Mouse (Mus musculus) midbrain, embryonic 14.5 days (tissue): ENCODE measurements at regions not wholly inside any gene's neighbourhood (a gene's known extent, or its start where the extent isn't known, plus 50 kb on each side); places are given as distances from the start of the nearest gene placed in this dataset.
A peak's percentile ranks its signal among the peaks of the same experiment; 100 is the strongest.

Source experiments
- ATAC-seq: fragments of 200-750 bp; cut with Nextera tagmentation; 2 replicates; pipeline ENCODE4 v1.8.0; 2017; ENCODE audit warnings: moderate number of reproducible peaks, moderate library complexity; ENCODE audit not compliant: low FRiP score, low TSS enrichment
- DNase-seq: peaks from one replicate; pipeline ENCODE4 v3.0.0-alpha.2; 2015
- H3K27ac ChIP-seq: fragments of 300-500 bp; sonication (generic); replicated peaks from 2 replicates; pipeline ENCODE4 v1.5.1; 2014; ENCODE audit warnings: mild to moderate bottlenecking, low read depth, low read length, moderate library complexity
- H3K27me3 ChIP-seq: fragments of 300-500 bp; sonication (generic); 2 replicates; pipeline ENCODE4 v1.6.1; 2014; ENCODE audit warnings: low read length, control low read depth, mixed read lengths; ENCODE audit not compliant: control insufficient read depth, insufficient read depth
- H3K36me3 ChIP-seq: fragments of 300-500 bp; sonication (generic); 2 replicates; pipeline ENCODE4 v1.6.1; 2014; ENCODE audit warnings: low read length, control low read depth; ENCODE audit not compliant: control insufficient read depth, insufficient read depth
- H3K4me1 ChIP-seq: fragments of 300-500 bp; sonication (generic); 2 replicates; pipeline ENCODE4 v1.6.1; 2014; ENCODE audit warnings: mild to moderate bottlenecking, antibody characterized with exemption, low read length, control low read depth; ENCODE audit not compliant: control insufficient read depth, insufficient read depth
- H3K4me2 ChIP-seq: fragments of 300-500 bp; sonication (generic); 2 replicates; pipeline ENCODE4 v1.6.1; 2014; ENCODE audit warnings: mild to moderate bottlenecking, low read length, moderate library complexity
- H3K4me3 ChIP-seq: fragments of 300-500 bp; sonication (generic); replicated peaks from 2 replicates; pipeline ENCODE4 v1.5.1; 2014; ENCODE audit warnings: low read depth, low read length
- H3K9ac ChIP-seq: fragments of 300-500 bp; sonication (generic); replicated peaks from 2 replicates; pipeline ENCODE4 v1.6.1; 2014; ENCODE audit warnings: mild to moderate bottlenecking, low read length, moderate library complexity
- H3K9me3 ChIP-seq: fragments of 300-500 bp; sonication (generic); 2 replicates; pipeline ENCODE4 v1.6.1; 2016; ENCODE audit warnings: low read length, control low read depth, mixed read lengths; ENCODE audit not compliant: control insufficient read depth
- WGBS: fragments of 180-500 bp; shearing (Covaris S2); extraction: QIAGEN DNeasy Blood & Tissue Kit; methylation state at CpG from one replicate; pipeline ENCODE4 v1.1.7; 2014; 5-methylcytosine and 5-hydroxymethylcytosine counted together

DNA sequence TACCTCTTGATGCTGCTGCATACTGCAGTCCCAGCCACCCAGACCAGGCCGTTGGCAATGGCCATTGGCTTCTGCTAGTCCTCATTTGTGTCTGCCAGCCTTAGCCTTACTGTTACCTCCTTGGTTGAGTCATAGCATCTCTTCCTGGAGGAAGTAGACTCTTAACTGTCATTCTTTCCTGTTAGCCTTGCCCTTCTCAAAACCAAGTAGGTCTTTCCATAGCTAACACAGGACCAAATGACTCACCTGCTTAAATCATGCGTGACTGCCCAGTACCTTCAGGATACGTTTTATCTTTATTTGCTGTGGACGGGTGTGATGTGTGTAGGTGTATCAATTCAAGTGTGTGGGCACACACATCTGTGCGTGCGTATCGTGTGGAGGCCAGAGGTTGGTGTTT is 136.9 kb downstream of the Zfp706 start:
- 95% methylated on average over 7 of the region's 7 CpGs for WGBS
- no peak for ATAC-seq

DNA sequence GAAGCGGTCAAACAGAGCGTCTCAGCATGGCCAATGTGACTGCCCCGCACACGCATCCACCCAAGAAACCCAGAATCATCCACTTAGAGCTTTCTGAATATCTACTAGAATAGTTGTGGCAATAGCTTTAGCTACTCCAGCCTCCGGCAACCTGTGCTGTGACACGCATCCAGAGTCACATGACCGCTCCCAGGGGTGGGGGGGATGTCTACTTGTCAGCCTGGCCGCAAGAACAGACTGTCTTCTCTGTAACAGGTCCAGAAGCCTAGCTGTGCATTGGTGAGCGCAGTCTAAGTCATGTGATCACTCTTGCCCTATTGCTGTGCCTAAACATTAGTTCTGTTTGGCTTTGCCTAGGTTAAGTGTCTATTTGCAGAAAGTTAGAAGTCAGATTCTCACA is 137.5 kb downstream of the Zfp706 start:
- ATAC-seq (no peak), DNase-seq (no peak)
- Histone ChIP-seq H3K4me3 (no peak overlapping the region), H3K9ac (no peak overlapping the region), H3K4me1 (peaks cover 21% of the 10 kb centered on the region), H3K27ac (no peak overlapping the region), H3K4me2 (no peak overlapping the region), H3K27me3 (no peaks in the 10 kb centered on the region), H3K9me3 (no peaks in the 10 kb centered on the region), H3K36me3 (no peaks in the 10 kb centered on the region)
- WGBS = 89% methylated on average over 9 of the region's 9 CpGs

More for the DNA sequence above, 136.9 kb downstream of the Zfp706 start:
- no peak for DNase-seq
- no peak overlapping the region for H3K9ac ChIP-seq
- H3K9me3 ChIP-seq = no peaks in the 10 kb centered on the region
- H3K27me3 ChIP-seq = no peaks in the 10 kb centered on the region
- no peak overlapping the region for H3K4me2 ChIP-seq
- H3K36me3 ChIP-seq = no peaks in the 10 kb centered on the region
- H3K27ac ChIP-seq = no peak overlapping the region
- no peak overlapping the region for H3K4me3 ChIP-seq
- peaks cover 21% of the 10 kb centered on the region for H3K4me1 ChIP-seq

DNA sequence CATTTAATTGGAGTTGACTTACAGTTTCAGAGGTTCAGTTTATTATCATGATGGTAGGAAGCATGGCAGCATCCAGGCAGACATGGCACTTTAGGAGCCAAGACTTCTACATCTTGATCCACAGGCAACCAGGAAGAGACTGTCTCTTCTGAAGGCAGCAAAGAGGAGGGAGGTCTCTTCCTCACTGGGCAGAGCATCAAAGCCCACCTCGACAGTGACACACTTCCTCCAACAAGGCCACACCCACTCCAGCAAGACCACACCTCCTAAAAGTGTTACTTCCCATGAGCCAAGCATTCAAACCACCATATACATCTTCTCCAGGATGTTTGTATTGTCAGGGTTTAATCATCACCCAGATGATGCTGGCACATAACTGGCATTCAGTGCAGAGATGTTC is 141.5 kb downstream of the Zfp706 start:
- H3K36me3 ChIP-seq = no peaks in the 10 kb centered on the region
- ATAC-seq = no peak
- H3K9ac ChIP-seq = no peak overlapping the region
- H3K4me3 ChIP-seq = no peak overlapping the region
- no peaks in the 10 kb centered on the region for H3K4me1 ChIP-seq
- no peak overlapping the region for H3K4me2 ChIP-seq
- WGBS = 48% methylated on average over 1 of the region's 1 CpGs
- H3K27ac ChIP-seq = no peak overlapping the region
- no peaks in the 10 kb centered on the region for H3K9me3 ChIP-seq
- DNase-seq = no peak
- no peaks in the 10 kb centered on the region for H3K27me3 ChIP-seq

- H3K4me1 ChIP-seq = no peaks in the 10 kb centered on the region
- no peak overlapping the region for H3K9ac ChIP-seq
- no peaks in the 10 kb centered on the region for H3K36me3 ChIP-seq
- no peaks in the 10 kb centered on the region for H3K27me3 ChIP-seq
- no peak overlapping the region for H3K4me2 ChIP-seq
- WGBS = 88% methylated on average over 3 of the region's 3 CpGs
- no peak overlapping the region for H3K27ac ChIP-seq
- H3K9me3 ChIP-seq = no peaks in the 10 kb centered on the region
- ATAC-seq (no peak), DNase-seq (no peak)
- H3K4me3 ChIP-seq = no peak overlapping the region
Measured at GRCm38 (mm10) chr15:36865332-36865731, 142.2 kb downstream of the Zfp706 start.

GRCm38 (mm10) chr15:36864046-36864445 is 143.5 kb downstream of the Zfp706 start:
- ATAC-seq (no peak), DNase-seq (no peak)
- no peak overlapping the region for H3K4me3 ChIP-seq
- H3K9me3 ChIP-seq = no peaks in the 10 kb centered on the region
- WGBS = 76% methylated on average over 2 of the region's 2 CpGs
- H3K9ac ChIP-seq = no peak overlapping the region
- no peak overlapping the region for H3K27ac ChIP-seq
- no peaks in the 10 kb centered on the region for H3K27me3 ChIP-seq
- H3K36me3 ChIP-seq = no peaks in the 10 kb centered on the region
- H3K4me1 ChIP-seq = no peaks in the 10 kb centered on the region
- no peak overlapping the region for H3K4me2 ChIP-seq

- H3K9ac ChIP-seq = no peak overlapping the region
- DNase-seq (no peak), ATAC-seq (no peak)
- H3K9me3 ChIP-seq = no peaks in the 10 kb centered on the region
- H3K4me1 ChIP-seq = peaks cover 3% of the 10 kb centered on the region; the same call in 1 of the 2 replicates
- H3K4me2 ChIP-seq = no peak overlapping the region
- H3K36me3 ChIP-seq = no peaks in the 10 kb centered on the region
- no peaks in the 10 kb centered on the region for H3K27me3 ChIP-seq
- H3K27ac ChIP-seq = no peak overlapping the region
- H3K4me3 ChIP-seq = no peak overlapping the region
- WGBS = 80% methylated on average over 4 of the region's 4 CpGs
Measured at GRCm38 (mm10) chr15:36858711-36859110, 148.9 kb downstream of the Zfp706 start.

DNA sequence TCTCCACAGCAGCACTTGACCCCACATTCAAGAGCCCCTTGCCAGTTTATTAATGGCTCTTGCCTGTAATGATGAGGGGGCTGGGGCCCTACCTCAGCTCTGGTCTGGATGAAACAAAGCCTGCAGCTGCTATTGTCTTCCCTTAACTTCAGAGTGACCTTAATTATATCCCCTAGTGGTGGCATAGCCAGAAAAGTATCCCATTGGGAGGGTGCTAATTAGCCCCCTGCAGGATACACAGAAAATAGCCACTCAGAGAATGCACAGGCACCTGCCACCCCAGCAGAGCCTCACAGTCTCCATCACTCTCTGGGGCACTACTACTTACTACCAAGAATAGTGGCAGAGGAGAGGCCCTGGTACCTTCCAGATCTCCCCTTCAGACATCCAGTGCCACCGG is 150.0 kb downstream of the Zfp706 start:
- no peak overlapping the region for H3K4me2 ChIP-seq
- H3K4me1 ChIP-seq = peaks cover 3% of the 10 kb centered on the region; the same call in 1 of the 2 replicates
- no peak overlapping the region for H3K27ac ChIP-seq
- DNase-seq (no peak), ATAC-seq (no peak)
- H3K4me3 ChIP-seq = no peak overlapping the region
- 95% methylated on average over 1 of the region's 1 CpGs for WGBS
- H3K27me3 ChIP-seq = no peaks in the 10 kb centered on the region
- no peaks in the 10 kb centered on the region for H3K9me3 ChIP-seq
- no peak overlapping the region for H3K9ac ChIP-seq
- H3K36me3 ChIP-seq = no peaks in the 10 kb centered on the region

DNA sequence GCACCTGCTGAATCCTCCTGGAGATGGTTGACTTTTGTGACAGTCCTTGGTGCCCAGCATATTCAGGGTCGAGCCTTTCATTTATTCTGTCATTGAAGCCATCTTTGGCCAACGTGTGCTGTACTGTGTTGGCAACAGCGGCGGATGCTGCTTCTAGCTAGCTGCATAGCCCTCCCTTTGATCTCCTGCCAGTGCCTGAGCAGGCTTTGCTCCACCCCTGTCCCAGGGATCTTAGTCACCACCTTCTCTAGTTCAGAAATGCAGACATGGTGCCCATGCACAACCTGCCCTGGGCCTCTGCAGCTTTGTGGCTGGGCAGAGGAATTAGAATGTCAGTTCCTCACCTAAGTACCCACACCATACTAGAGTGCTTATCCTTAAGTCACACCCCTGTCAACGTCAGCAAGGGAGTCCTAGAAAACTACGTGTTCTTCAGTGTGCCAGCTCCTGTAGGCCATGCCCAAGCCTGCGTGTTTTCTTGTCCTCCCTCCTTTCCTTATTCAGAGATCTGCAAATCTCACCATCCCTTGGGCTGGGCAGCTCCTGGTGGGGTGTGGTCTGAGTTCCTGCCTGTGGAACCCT is 151.9 kb downstream of the Zfp706 start:
- 76% methylated on average over 7 of the region's 7 CpGs for WGBS
- H3K9ac ChIP-seq = no peak overlapping the region
- H3K4me2 ChIP-seq = no peak overlapping the region
- H3K9me3 ChIP-seq = no peaks in the 10 kb centered on the region
- H3K4me1 ChIP-seq = peaks cover 3% of the 10 kb centered on the region; the same call in 1 of the 2 replicates
- H3K27me3 ChIP-seq = no peaks in the 10 kb centered on the region
- ATAC-seq (no peak), DNase-seq (no peak)
- H3K4me3 ChIP-seq = no peak overlapping the region
- 0 out of 2 replicates have a peak overlapping the region, but pooled peaks have one; percentile 13 for H3K27ac ChIP-seq
- H3K36me3 ChIP-seq = no peaks in the 10 kb centered on the region

DNA sequence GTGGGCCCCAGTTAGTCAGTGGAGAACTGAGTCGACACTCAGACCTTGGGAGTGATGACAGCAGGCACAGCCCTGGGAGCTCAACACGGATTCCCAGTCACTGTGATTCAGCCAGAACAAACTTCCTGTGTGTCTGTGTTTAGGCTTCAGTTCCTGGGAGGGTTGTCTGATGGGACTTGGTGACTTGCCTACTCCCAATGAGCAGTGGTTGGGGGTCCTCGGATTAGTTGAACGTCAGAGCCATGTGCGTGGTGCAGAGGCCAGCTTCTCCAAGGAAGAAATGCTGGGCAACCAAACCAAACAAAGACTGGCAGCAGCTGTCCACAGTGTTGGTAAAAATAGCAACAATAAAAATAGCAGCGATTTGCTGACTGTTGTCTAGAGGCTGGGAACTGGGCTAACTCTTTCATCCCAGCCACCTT is 152.7 kb downstream of the Zfp706 start:
- no peak overlapping the region for H3K27ac ChIP-seq
- 64% methylated on average over 6 of the region's 6 CpGs for WGBS
- ATAC-seq (no peak), DNase-seq (no peak)
- H3K36me3 ChIP-seq = no peaks in the 10 kb centered on the region
- no peaks in the 10 kb centered on the region for H3K27me3 ChIP-seq
- H3K4me1 ChIP-seq = peaks cover 3% of the 10 kb centered on the region; the same call in 1 of the 2 replicates
- H3K4me3 ChIP-seq = no peak overlapping the region
- H3K4me2 ChIP-seq = no peak overlapping the region
- H3K9me3 ChIP-seq = no peaks in the 10 kb centered on the region
- no peak overlapping the region for H3K9ac ChIP-seq
